Mouse (Mus musculus) megakaryocyte, embryonic 14.5 days (primary cell): ENCODE data around the gene Uvssa.

Source experiments
- FLI1 ChIP-seq: IDR thresholded peaks from 2 replicates; pipeline ENCODE4 v1.6.1; 2012; ENCODE audit warnings: low read length, inconsistent platforms, mixed read lengths
- GATA1 ChIP-seq: IDR thresholded peaks from 3 replicates; pipeline ENCODE4 v1.6.1; 2012; ENCODE audit warnings: mixed read lengths, low read length, inconsistent platforms, borderline replicate concordance

DNA sequence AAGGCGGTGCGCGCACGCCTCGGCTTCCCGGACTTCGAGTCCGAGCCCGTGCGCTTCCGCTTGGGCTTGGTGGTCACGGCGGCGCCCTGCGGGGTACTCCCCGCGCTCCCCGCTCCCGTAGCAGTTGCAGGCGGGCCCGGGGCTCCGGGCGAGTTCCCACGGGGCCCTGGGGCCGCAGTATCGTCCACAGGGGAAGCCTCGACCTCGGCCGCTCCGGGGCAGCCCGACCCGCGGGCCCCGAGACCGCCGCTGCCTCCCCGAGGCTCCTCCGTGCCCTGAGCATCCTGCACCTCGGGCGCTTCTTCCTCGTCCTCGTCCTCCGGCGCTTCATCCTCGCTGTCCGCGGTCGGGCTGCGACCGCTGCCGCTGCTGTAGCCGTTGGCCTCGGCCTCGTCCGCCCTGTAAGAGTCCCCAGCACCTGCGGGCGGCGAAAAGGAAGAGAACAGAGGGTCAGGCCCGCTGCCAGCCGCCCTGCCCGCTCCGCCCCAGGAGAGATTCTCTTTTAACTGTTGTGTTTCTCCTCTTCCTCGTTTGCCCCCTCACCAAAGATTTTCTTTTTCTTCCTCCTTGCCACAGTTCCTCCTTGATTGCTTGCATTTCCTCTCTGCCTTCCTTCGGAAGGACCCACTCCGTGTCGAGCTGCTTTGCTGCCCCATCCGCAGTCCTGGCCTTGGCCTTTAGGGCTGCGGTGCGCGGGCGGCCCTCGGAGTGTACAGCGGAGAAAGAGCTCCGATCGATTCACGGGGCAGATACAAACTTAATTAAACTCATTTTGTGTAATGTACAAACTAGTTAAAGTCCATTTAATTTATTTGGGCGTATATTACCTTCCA is 53.0 kb downstream of the Uvssa start:
- no peak for TF ChIP-seq GATA1
- no peak for TF ChIP-seq FLI1
